Mouse (Mus musculus) midbrain, embryonic 16.5 days (tissue): ENCODE results near the gene Ivns1abp. TPM values are rescaled to one million over a fixed set of nuclear protein-coding genes. Genes with fewer than 3 reads are reported as not detected.
"Not testable (repeated sequence)": the region's sequence is repeated elsewhere in the genome, so short reads cannot be mapped to it uniquely, and the experiment has no call there.

Experiments
- ATAC-seq: fragments of 200-750 bp; cut with Nextera tagmentation; 2 replicates; pipeline ENCODE4 v1.8.0; 2017; ENCODE audit warnings: moderate TSS enrichment
- H3K27ac ChIP-seq: fragments of 300-500 bp; sonication (generic); 2 replicates; pipeline ENCODE4 v1.5.1; 2014; ENCODE audit warnings: mild to moderate bottlenecking, low read length, mixed read lengths
- H3K27me3 ChIP-seq: fragments of 300-500 bp; sonication (generic); 2 replicates; pipeline ENCODE4 v1.6.1; 2014; ENCODE audit warnings: low read depth, low read length, mixed read lengths; ENCODE audit not compliant: control insufficient read depth, insufficient read depth
- H3K36me3 ChIP-seq: fragments of 300-500 bp; sonication (generic); 2 replicates; pipeline ENCODE4 v1.6.1; 2014; ENCODE audit warnings: mild to moderate bottlenecking, low read length, moderate library complexity, mixed read lengths; ENCODE audit not compliant: control insufficient read depth, insufficient read depth
- H3K4me1 ChIP-seq: fragments of 300-500 bp; sonication (generic); 2 replicates; pipeline ENCODE4 v1.6.1; 2014; ENCODE audit warnings: mild to moderate bottlenecking, low read length, mixed read lengths; ENCODE audit not compliant: control insufficient read depth, insufficient read depth
- H3K4me2 ChIP-seq: fragments of 300-500 bp; sonication (generic); 2 replicates; pipeline ENCODE4 v1.6.1; 2014; ENCODE audit warnings: mild to moderate bottlenecking, low read length, mixed read lengths
- H3K4me3 ChIP-seq: fragments of 300-500 bp; sonication (generic); 2 replicates; pipeline ENCODE4 v1.5.1; 2014; ENCODE audit warnings: low read depth, mild to moderate bottlenecking, low read length, moderate library complexity, mixed read lengths
- H3K9ac ChIP-seq: fragments of 300-500 bp; sonication (generic); 2 replicates; pipeline ENCODE4 v1.6.1; 2014; ENCODE audit warnings: low read depth, low read length, mixed read lengths
- H3K9me3 ChIP-seq: fragments of 300-500 bp; sonication (generic); replicated peaks from 2 replicates; pipeline ENCODE4 v1.6.1; 2014; ENCODE audit warnings: mild to moderate bottlenecking, low read length, mixed read lengths; ENCODE audit not compliant: control insufficient read depth, poor library complexity, severe bottlenecking
- WGBS: fragments of 180-500 bp; shearing (Covaris S2); extraction: QIAGEN DNeasy Blood & Tissue Kit; methylation state at CpG from one replicate; pipeline ENCODE4 v1.1.7; 2014; 5-methylcytosine and 5-hydroxymethylcytosine counted together
- polyA plus RNA-seq: library from polyadenylated mRNA; unstranded; fragments of >200 nt; fragmentation: Nextera tagmentation; extraction: Ambion mirVana; gene quantifications from 2 replicates; pipeline ENCODE4 v1.2.1, GENCODE M21; 2015

The Ivns1abp gene
- 260 and 271 TPM in 2 replicates for polyA plus RNA-seq

DNA sequence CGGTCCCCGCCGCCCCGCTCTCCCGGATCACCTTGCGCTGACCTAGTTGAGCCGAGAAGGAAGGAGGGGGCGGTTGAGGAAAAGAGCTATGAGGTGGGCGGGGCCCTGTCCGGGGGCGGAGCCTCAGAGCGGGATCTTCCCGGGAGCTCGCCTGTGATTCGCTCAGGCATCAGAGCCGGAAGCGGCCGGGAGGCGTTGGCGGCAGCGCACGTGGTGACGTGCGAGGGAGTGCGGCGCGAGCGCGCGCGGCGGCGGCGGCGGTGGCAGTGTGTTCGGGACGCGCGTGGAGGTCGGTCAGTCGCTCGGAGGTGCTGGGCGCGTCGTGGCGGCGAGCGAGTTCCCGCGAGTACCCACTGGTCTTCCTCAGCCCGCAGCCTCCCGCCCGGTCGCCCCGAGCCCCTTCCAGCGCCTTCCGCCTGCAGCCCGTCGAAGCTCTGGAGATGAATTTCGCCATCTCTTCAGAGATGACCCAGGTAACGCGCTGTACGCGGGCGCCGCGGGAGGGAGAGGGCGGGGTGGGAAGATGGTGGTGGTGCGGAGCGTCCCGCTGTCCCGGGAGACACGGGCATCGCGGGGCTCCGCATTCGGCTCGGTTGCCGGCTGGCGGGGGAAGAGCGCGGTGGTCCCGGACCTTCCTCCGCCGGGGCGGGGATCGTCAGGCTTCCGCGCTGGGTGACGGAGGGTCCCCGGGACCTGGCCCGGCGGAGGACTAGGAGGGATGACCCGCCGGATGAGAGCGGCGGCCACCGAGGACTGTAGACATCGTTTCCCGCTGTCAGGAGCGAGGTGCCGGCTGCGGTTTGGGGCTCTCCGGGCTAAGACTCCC is at the start of gene Ivns1abp:
TSS of gene Ivns1abp (plus strand) at position 195 of the 826 bp plus-strand sequence.
- Histone ChIP-seq H3K27ac (peak within 1 kb of the TSS; percentile 94), H3K4me2 (peak within 1 kb of the TSS; percentile 60), H3K36me3 (no peaks in the 10 kb centered on the region), H3K4me3 (peak within 1 kb of the TSS; percentile 71), H3K9me3 (no peaks in the 10 kb centered on the region), H3K4me1 (peaks cover 31% of the 10 kb centered on the region), H3K27me3 (no peaks in the 10 kb centered on the region), H3K9ac (peak within 1 kb of the TSS; percentile 88)
- peak; percentile 96 for ATAC-seq
- WGBS, result under 1% methylated on average over 101 of the region's 104 CpGs

DNA sequence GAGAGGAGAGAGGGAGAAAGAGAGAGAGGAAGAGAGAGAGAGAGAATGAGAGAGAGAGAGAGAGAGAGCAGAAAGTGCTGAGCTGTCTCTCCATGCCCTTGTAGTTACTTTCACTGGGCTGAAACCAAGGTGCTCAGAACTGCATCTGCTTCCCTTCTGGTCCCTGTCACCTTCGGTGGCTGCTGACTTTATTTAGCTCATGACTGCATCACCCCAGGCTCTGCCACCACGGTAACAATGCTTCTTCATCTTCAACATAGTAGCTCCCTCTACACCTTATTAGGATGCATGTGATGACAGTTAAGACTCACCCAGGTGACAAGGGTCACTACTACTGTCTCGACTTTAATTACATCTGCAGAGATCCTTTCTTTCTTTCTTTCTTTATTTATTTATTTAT is 48.8 kb upstream of the Ivns1abp start:
- H3K4me2 ChIP-seq, result no peak overlapping the region
- no peak overlapping the region for H3K4me3 ChIP-seq
- peaks cover 4% of the 10 kb centered on the region for H3K4me1 ChIP-seq
- WGBS, result 53% methylated on average over 3 of the region's 3 CpGs
- H3K27ac ChIP-seq, result no peak overlapping the region; the same call in 1 of the 2 replicates
- no peaks in the 10 kb centered on the region for H3K9me3 ChIP-seq
- no peaks in the 10 kb centered on the region for H3K27me3 ChIP-seq
- H3K9ac ChIP-seq, result no peak overlapping the region
- peak; percentile 32; the same call in 1 of the 2 replicates for ATAC-seq
- no peaks in the 10 kb centered on the region for H3K36me3 ChIP-seq

DNA sequence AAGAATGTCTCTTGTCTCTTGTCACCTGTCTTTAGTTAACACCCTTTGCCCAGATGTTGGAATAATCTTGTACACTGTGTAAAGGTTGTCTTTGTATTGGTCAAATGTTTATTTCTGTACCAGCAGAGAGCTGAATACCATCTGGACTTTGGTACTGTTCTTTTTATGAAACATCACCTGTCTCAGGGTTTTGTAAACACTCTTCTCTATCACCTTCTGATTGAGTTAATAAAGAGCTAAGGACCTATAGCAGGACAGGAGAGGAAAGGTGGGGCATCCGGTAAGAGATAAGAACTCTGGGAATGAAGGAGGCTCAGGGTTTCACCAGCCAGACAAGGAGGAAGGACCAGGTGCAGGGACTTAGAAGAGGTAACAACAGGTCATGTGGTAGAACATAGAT is 47.7 kb upstream of the Ivns1abp start:
- no peak for ATAC-seq
- Histone ChIP-seq H3K4me1 (peaks cover 6% of the 10 kb centered on the region), H3K9ac (no peak overlapping the region), H3K4me2 (no peak overlapping the region), H3K9me3 (no peaks in the 10 kb centered on the region), H3K27me3 (no peaks in the 10 kb centered on the region), H3K27ac (no peak overlapping the region), H3K4me3 (no peak overlapping the region), H3K36me3 (no peaks in the 10 kb centered on the region)
- WGBS, result 100% methylated on average over 1 of the region's 1 CpGs

DNA sequence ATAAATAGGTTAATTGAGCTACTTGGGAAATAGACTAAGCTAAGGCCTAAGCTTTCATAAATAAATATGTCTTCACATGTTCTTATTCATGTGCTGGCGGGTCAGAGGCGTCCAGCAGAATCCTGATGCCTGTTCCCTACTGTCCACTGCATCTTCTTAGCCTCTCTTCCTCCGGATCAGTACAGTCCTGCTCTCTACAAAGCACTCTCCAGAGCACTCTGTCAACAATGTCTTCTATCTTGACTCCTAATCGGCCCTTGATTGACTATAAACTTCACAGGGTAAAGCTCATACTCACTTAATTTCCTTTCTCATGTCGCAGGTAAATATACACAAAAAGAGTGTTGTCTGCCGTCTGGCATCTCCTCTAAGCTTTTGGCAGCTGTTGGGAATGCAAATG is 47.3 kb upstream of the Ivns1abp start:
- WGBS, result 87% methylated on average over 6 of the region's 6 CpGs

DNA sequence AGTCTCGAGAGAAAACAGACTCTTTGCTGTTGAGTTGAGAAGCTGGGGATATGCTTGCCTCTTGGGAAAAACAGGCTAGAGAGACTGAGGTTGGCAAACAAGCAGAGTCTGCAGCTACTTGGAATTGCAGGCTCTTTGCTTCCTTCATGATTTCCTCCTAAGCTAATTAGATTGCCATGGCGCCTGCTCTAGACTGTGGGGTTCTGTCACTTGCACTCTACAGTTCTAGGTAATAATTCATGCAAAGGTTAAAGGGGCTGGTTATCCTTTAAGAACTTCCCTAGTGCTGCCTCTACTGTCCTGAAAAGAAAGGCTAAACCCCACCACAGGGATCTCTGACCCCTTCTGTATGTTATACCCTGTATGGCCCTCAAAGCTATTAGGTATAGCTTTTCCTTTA is 46.7 kb upstream of the Ivns1abp start:
- H3K4me2 ChIP-seq, result no peak overlapping the region
- H3K4me3 ChIP-seq, result no peak overlapping the region
- no peak overlapping the region for H3K27ac ChIP-seq
- H3K4me1 ChIP-seq, result peaks cover 10% of the 10 kb centered on the region
- H3K27me3 ChIP-seq, result no peaks in the 10 kb centered on the region
- H3K9me3 ChIP-seq, result no peaks in the 10 kb centered on the region
- ATAC-seq, result no peak
- 88% methylated on average over 2 of the region's 2 CpGs for WGBS
- H3K9ac ChIP-seq, result no peak overlapping the region
- no peaks in the 10 kb centered on the region for H3K36me3 ChIP-seq

More for the DNA sequence above, 47.3 kb upstream of the Ivns1abp start:
- Histone ChIP-seq H3K9me3 (no peaks in the 10 kb centered on the region), H3K9ac (no peak overlapping the region), H3K27me3 (no peaks in the 10 kb centered on the region), H3K27ac (no peak overlapping the region), H3K4me1 (peaks cover 7% of the 10 kb centered on the region), H3K4me3 (no peak overlapping the region), H3K4me2 (no peak overlapping the region), H3K36me3 (no peaks in the 10 kb centered on the region)
- ATAC-seq, result no peak

DNA sequence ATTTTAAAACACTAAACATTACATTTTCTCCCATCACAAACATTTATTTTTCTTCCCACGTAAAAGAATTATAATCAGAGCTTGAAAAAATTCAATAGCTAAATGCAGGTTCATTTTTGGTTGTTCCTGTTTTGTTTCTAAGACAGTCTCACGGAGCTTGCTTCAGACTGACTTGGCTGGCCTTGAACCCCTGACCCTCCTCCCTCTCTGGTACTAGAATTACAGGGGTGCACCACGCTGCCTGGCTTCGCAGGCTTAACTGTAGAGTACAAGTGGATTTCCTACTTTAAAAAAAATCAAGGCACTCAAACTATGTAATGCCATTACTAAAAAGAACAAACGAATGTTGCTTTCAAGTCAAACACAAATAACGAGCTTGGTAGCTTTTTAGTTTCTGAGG is 42.8 kb upstream of the Ivns1abp start:
- ATAC-seq, result no peak
- no peaks in the 10 kb centered on the region for H3K27me3 ChIP-seq
- H3K36me3 ChIP-seq, result no peaks in the 10 kb centered on the region
- 0 out of 2 replicates have a peak overlapping the region, but pooled peaks have one; percentile 17 for H3K4me2 ChIP-seq
- H3K9me3 ChIP-seq, result no peaks in the 10 kb centered on the region
- no peak overlapping the region for H3K9ac ChIP-seq
- peak overlapping the region; percentile 55; the same call in 1 of the 2 replicates for H3K27ac ChIP-seq
- peaks cover 7% of the 10 kb centered on the region; the same call in 1 of the 2 replicates for H3K4me1 ChIP-seq
- H3K4me3 ChIP-seq, result no peak overlapping the region
- WGBS, result 65% methylated on average over 6 of the region's 6 CpGs

DNA sequence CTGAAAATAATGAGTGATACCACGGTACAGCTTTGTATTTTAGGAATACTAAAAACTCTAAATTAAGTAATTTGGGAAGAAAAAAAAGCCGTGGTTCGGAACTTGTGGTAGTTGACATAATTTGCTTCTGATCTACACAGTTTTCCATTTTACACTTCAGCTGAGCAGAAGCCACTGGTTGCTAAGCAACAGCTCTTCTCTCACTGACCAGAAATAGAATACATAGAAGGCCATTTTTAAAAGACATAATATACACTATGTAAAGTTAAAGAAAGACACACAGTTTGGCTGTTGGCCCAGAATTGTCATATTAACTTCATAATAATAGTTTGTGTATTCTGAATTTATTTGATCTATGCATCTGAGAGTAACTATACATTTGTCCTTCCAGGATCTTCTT is 42.4 kb upstream of the Ivns1abp start:
- H3K9ac ChIP-seq, result no peak overlapping the region
- H3K4me3 ChIP-seq, result no peak overlapping the region
- H3K27ac ChIP-seq, result no peak overlapping the region
- H3K36me3 ChIP-seq, result no peaks in the 10 kb centered on the region
- H3K4me1 ChIP-seq, result peaks cover 7% of the 10 kb centered on the region; the same call in 1 of the 2 replicates
- no peak overlapping the region for H3K4me2 ChIP-seq
- WGBS, result 50% methylated on average over 3 of the region's 3 CpGs
- H3K9me3 ChIP-seq, result no peaks in the 10 kb centered on the region
- ATAC-seq, result peak; percentile 80; the same call in 1 of the 2 replicates
- H3K27me3 ChIP-seq, result no peaks in the 10 kb centered on the region

DNA sequence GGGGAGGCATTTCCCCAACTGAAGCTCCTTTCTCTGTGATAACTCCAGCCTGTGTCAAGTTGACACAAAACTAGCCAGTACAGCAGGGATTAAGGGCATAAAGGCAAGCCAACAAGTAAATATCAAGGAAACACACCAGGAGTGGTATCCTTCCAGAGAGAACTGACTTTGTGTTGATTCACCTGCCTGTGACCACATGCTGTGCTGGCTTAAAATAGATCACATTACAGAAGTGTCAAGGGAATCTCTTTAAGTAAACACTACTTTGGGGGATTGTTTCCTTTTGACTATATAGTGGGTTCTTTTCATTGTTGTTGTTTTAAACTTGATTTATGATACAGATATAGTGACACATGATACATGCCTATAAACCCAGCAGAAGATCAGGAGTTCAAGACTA is 41.0 kb upstream of the Ivns1abp start:
- Histone ChIP-seq H3K4me3 (no peak overlapping the region), H3K9ac (no peak overlapping the region), H3K9me3 (no peaks in the 10 kb centered on the region), H3K4me2 (no peak overlapping the region), H3K27me3 (no peaks in the 10 kb centered on the region), H3K4me1 (peaks cover 7% of the 10 kb centered on the region; the same call in 1 of the 2 replicates), H3K36me3 (no peaks in the 10 kb centered on the region), H3K27ac (no peak overlapping the region)
- no peak for ATAC-seq

DNA sequence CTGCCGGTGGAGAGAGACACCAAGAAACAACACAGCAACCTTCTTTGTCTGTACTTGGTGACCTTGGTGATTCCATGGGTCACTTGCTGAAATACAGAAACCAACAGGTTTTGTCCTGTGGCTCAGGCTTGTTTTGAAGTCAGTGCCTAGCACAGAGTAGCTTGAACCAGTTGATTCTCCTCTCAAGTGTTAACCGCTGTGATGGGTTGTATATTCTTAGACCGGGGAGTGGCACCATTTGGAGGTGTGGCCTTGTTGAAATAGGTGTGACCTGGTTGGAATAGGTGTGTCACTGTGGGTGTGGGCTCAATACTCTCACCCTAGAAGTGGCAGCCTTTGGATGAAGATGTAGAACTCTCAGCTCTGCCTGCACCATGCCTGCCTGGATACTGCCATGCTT is 39.3 kb upstream of the Ivns1abp start:
- not testable (repeated sequence) for H3K27me3 ChIP-seq, H3K27ac ChIP-seq, H3K36me3 ChIP-seq, ATAC-seq, H3K4me2 ChIP-seq, H3K9me3 ChIP-seq, H3K4me3 ChIP-seq, H3K4me1 ChIP-seq, H3K9ac ChIP-seq
- WGBS, result 80% methylated on average over 3 of the region's 3 CpGs
